Mouse (Mus musculus) testis, adult 2 months (tissue): Measurements from ENCODE around the gene Gm5485. TPM values are rescaled to one million over a fixed set of nuclear protein-coding genes. Genes with fewer than 3 reads are reported as not detected.

Source experiments
- H3K27ac ChIP-seq: fragments of 200-500 bp; 2 replicates; pipeline ENCODE4 v1.5.1; 2012; ENCODE audit warnings: low read depth, low read length; ENCODE audit not compliant: control insufficient read depth, insufficient read depth
- H3K27me3 ChIP-seq: fragments of 200-500 bp; 2 replicates; pipeline ENCODE4 v1.6.1; 2012; ENCODE audit warnings: mild to moderate bottlenecking, low read length, moderate library complexity; ENCODE audit not compliant: control insufficient read depth, insufficient read depth
- H3K36me3 ChIP-seq: fragments of 200-500 bp; 2 replicates; pipeline ENCODE4 v1.6.1; 2012; ENCODE audit warnings: mild to moderate bottlenecking, low read length; ENCODE audit not compliant: control insufficient read depth, insufficient read depth
- H3K4me1 ChIP-seq: fragments of 200-500 bp; 2 replicates; pipeline ENCODE4 v1.6.1; 2012; ENCODE audit warnings: low read length; ENCODE audit not compliant: control insufficient read depth, insufficient read depth
- H3K4me3 ChIP-seq: fragments of 200-500 bp; 2 replicates; pipeline ENCODE4 v1.5.1; 2012; ENCODE audit warnings: low read depth, mild to moderate bottlenecking, low read length, moderate library complexity, mixed read lengths; ENCODE audit not compliant: control insufficient read depth
- CTCF ChIP-seq: fragments of 200-500 bp; IDR thresholded peaks from 2 replicates; pipeline ENCODE4 v1.5.1; 2012; ENCODE audit warnings: low read depth, mild to moderate bottlenecking, inconsistent platforms, low read length, moderate library complexity; ENCODE audit not compliant: control insufficient read depth, insufficient read depth, insufficient replicate concordance
- POLR2A ChIP-seq: fragments of 200-500 bp; IDR thresholded peaks from 2 replicates; pipeline ENCODE4 v1.6.1; 2012; ENCODE audit warnings: low read depth, mild to moderate bottlenecking, inconsistent platforms, low read length, moderate library complexity; ENCODE audit not compliant: control insufficient read depth
- polyA plus RNA-seq: library from polyadenylated mRNA; depleted of rRNA; stranded (reverse); fragments of >200 nt; gene quantifications from 2 replicates; pipeline ENCODE4 v1.2.3, GENCODE M21; 2012; rRNA removed

The Gm5485 gene
- polyA plus RNA-seq, 1 experiment = not detected

- no peaks in the 10 kb centered on the region for H3K27me3 ChIP-seq
- H3K36me3 ChIP-seq = no peaks in the 10 kb centered on the region
- H3K27ac ChIP-seq = no peak overlapping the region
- H3K4me3 ChIP-seq = no peak overlapping the region
- H3K4me1 ChIP-seq = no peaks in the 10 kb centered on the region
- TF ChIP-seq POLR2A (no peak), CTCF (no peak)
Observed at GRCm38 (mm10) chr16:48373711-48374485, 38.3 kb downstream of the Gm5485 start.

GRCm38 (mm10) chr16:48372461-48372860 is 39.8 kb downstream of the Gm5485 start:
- TF ChIP-seq POLR2A (no peak), CTCF (no peak)
- Histone ChIP-seq H3K36me3 (no peaks in the 10 kb centered on the region), H3K27ac (no peak overlapping the region), H3K4me3 (no peak overlapping the region), H3K27me3 (no peaks in the 10 kb centered on the region), H3K4me1 (no peaks in the 10 kb centered on the region)

GRCm38 (mm10) chr16:48368096-48368495 is 44.1 kb downstream of the Gm5485 start:
- Histone ChIP-seq H3K27me3 (no peaks in the 10 kb centered on the region), H3K4me1 (no peaks in the 10 kb centered on the region), H3K27ac (no peak overlapping the region), H3K4me3 (no peak overlapping the region), H3K36me3 (no peaks in the 10 kb centered on the region)
- no peak for TF ChIP-seq CTCF

- TF ChIP-seq CTCF (peak; percentile 42; the same call in 1 of the 2 replicates), POLR2A (no peak)
- Histone ChIP-seq H3K4me3 (no peak overlapping the region), H3K36me3 (no peaks in the 10 kb centered on the region), H3K4me1 (no peaks in the 10 kb centered on the region), H3K27me3 (no peaks in the 10 kb centered on the region), H3K27ac (no peak overlapping the region)
Observed at GRCm38 (mm10) chr16:48366801-48367200, 45.4 kb downstream of the Gm5485 start.

- TF ChIP-seq POLR2A = no peak
- TF ChIP-seq CTCF = no peak
- H3K4me3 ChIP-seq = no peak overlapping the region
Observed at GRCm38 (mm10) chr16:48360887-48361286, 51.3 kb downstream of the Gm5485 start.

GRCm38 (mm10) chr16:48356417-48356816 is 55.8 kb downstream of the Gm5485 start:
- no peak overlapping the region for H3K27ac ChIP-seq
- TF ChIP-seq POLR2A (no peak), CTCF (no peak)
- no peak overlapping the region for H3K4me3 ChIP-seq
- H3K27me3 ChIP-seq = no peaks in the 10 kb centered on the region
- H3K4me1 ChIP-seq = peaks cover 4% of the 10 kb centered on the region
- H3K36me3 ChIP-seq = no peaks in the 10 kb centered on the region

More at GRCm38 (mm10) chr16:48360887-48361286, 51.3 kb downstream of the Gm5485 start:
- Histone ChIP-seq H3K27me3 (no peaks in the 10 kb centered on the region), H3K36me3 (no peaks in the 10 kb centered on the region), H3K27ac (no peak overlapping the region), H3K4me1 (peaks cover 2% of the 10 kb centered on the region; the same call in 1 of the 2 replicates)

- no peak overlapping the region for H3K4me3 ChIP-seq
- peaks cover 2% of the 10 kb centered on the region; the same call in 1 of the 2 replicates for H3K4me1 ChIP-seq
- no peak overlapping the region for H3K27ac ChIP-seq
- no peaks in the 10 kb centered on the region for H3K36me3 ChIP-seq
- no peak for TF ChIP-seq CTCF
- TF ChIP-seq POLR2A = no peak
- H3K27me3 ChIP-seq = no peaks in the 10 kb centered on the region
Observed at GRCm38 (mm10) chr16:48355716-48356115, 56.5 kb downstream of the Gm5485 start.

Other genes with a start within 250 kb of the Gm5485 start
- 1.4 and 1.6 TPM in 2 replicates for gene Dppa4, start 128.7 kb downstream of the Gm5485 start, polyA plus RNA-seq
- not detected in 2 replicates for gene Dppa2, start 108.5 kb downstream of the Gm5485 start, polyA plus RNA-seq
- 0.93 and 1.0 TPM in 2 replicates for gene Morc1, start 18.8 kb upstream of the Gm5485 start, polyA plus RNA-seq